Mouse (Mus musculus) hindbrain, postnatal 0 days (tissue): ENCODE results near the gene Lat2. TPM values are rescaled to one million over a fixed set of nuclear protein-coding genes. Genes with fewer than 3 reads are reported as not detected.

Source experiments
- ATAC-seq: fragments of 200-750 bp; cut with Nextera tagmentation; 2 replicates; pipeline ENCODE4 v1.8.0; 2017; ENCODE audit warnings: mild to moderate bottlenecking, moderate TSS enrichment, moderate library complexity
- DNase-seq: peaks from one replicate; pipeline ENCODE4 v3.0.0-alpha.2; 2015; ENCODE audit warnings: low spot score
- H3K27ac ChIP-seq: fragments of 300-500 bp; sonication (generic); 2 replicates; pipeline ENCODE4 v1.5.1; 2014; ENCODE audit warnings: mild to moderate bottlenecking
- H3K27me3 ChIP-seq: fragments of 300-500 bp; sonication (generic); 2 replicates; pipeline ENCODE4 v1.6.1; 2014; ENCODE audit warnings: low read length, mixed read lengths; ENCODE audit not compliant: insufficient read depth
- H3K36me3 ChIP-seq: fragments of 300-500 bp; sonication (generic); 2 replicates; pipeline ENCODE4 v1.6.1; 2014; ENCODE audit warnings: low read length, mixed read lengths; ENCODE audit not compliant: insufficient read depth
- H3K4me1 ChIP-seq: fragments of 300-500 bp; sonication (generic); 2 replicates; pipeline ENCODE4 v1.6.1; 2014; ENCODE audit warnings: antibody characterized with exemption, low read length, mixed read lengths; ENCODE audit not compliant: insufficient read depth
- H3K4me2 ChIP-seq: fragments of 300-500 bp; sonication (generic); 2 replicates; pipeline ENCODE4 v1.6.1; 2014; ENCODE audit warnings: low read depth, mild to moderate bottlenecking, low read length, moderate library complexity, mixed read lengths
- H3K4me3 ChIP-seq: fragments of 300-500 bp; sonication (generic); 2 replicates; pipeline ENCODE4 v1.5.1; 2014; ENCODE audit warnings: low read length
- H3K9ac ChIP-seq: fragments of 300-500 bp; sonication (generic); replicated peaks from 2 replicates; pipeline ENCODE4 v1.6.1; 2014; ENCODE audit warnings: mild to moderate bottlenecking, low read length, moderate library complexity, mixed read lengths
- H3K9me3 ChIP-seq: fragments of 300-500 bp; sonication (generic); 2 replicates; pipeline ENCODE4 v1.6.1; 2016; ENCODE audit warnings: low read length, mixed read lengths
- CTCF ChIP-seq: IDR thresholded peaks from 2 replicates; pipeline ENCODE4 v1.5.1; 2016; ENCODE audit warnings: antibody characterized with exemption, control low read depth, low read depth
- WGBS: fragments of 180-500 bp; shearing (Covaris S2); extraction: QIAGEN DNeasy Blood & Tissue Kit; methylation state at CpG from one replicate; pipeline ENCODE4 v1.1.7; 2014; 5-methylcytosine and 5-hydroxymethylcytosine counted together
- polyA plus RNA-seq: library from polyadenylated mRNA; unstranded; fragments of >200 nt; fragmentation: Nextera tagmentation; extraction: Ambion mirVana; gene quantifications from 2 replicates; pipeline ENCODE4 v1.2.1, GENCODE M21; 2015
- total RNA-seq: library from RNA; depleted of rRNA; stranded (reverse); fragments of >200 nt; gene quantifications from 2 replicates; pipeline ENCODE4 v1.2.3, GENCODE M21; 2014

The Lat2 gene
- total and polyA plus RNA-seq, 2 experiments from 2014 or later, result 2.8 to 4.8 TPM

DNA sequence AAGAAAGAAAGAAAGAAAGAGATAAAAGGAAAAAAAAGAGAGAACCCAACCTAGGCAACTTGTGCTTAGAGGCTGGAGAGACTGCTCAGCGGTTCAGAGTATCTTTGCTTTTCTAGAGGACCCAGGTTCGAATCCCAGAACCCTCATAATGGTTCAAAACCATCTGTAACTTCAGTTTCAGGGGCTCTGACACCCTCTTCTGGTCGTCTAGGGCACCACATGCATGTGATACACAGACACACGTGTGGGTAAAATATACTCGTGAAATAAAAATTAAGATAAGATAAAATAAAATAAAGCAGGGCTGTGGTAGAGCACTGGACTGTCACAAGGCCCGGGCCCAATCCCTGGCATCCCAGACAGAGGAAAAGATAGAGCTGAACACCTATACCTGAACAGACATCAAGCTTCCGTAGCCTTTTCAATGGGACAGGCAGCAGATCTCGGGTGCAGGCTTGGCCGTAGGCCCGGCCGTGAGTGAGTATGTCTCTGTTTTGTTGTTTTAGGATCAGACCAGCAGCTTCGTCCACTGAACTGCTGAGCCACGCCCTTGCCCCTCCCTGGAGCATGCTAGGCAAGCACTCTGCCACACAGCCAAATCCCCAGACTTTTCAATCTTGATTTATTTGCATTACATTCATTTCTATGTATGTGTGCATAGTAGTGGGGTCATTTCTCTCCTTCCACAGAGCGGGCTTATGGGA, 38.2 kb downstream of the Lat2 start:
- no peak for TF ChIP-seq CTCF
- Histone ChIP-seq H3K4me1 (0 out of 2 replicates have a peak, but pooled peaks cover 7% of the 10 kb centered on the region), H3K4me2 (no peak overlapping the region), H3K9ac (no peak overlapping the region), H3K27ac (no peak overlapping the region), H3K36me3 (no peaks in the 10 kb centered on the region), H3K27me3 (no peaks in the 10 kb centered on the region), H3K9me3 (no peaks in the 10 kb centered on the region), H3K4me3 (no peak overlapping the region)
- ATAC-seq (no peak), DNase-seq (no peak)
- WGBS, result 78% methylated on average over 14 of the region's 14 CpGs

- Histone ChIP-seq H3K27ac (no peak overlapping the region), H3K4me1 (0 out of 2 replicates have a peak, but pooled peaks cover 7% of the 10 kb centered on the region), H3K9me3 (no peaks in the 10 kb centered on the region), H3K4me2 (no peak overlapping the region), H3K4me3 (no peak overlapping the region), H3K36me3 (no peaks in the 10 kb centered on the region), H3K27me3 (no peaks in the 10 kb centered on the region), H3K9ac (no peak overlapping the region)
- WGBS, result 97% methylated on average over 5 of the region's 5 CpGs
- DNase-seq (no peak), ATAC-seq (no peak)
- no peak for TF ChIP-seq CTCF
These were observed 39.0 kb downstream of the Lat2 start for GRCm38 (mm10) chr5:134575833-134576232.

DNA sequence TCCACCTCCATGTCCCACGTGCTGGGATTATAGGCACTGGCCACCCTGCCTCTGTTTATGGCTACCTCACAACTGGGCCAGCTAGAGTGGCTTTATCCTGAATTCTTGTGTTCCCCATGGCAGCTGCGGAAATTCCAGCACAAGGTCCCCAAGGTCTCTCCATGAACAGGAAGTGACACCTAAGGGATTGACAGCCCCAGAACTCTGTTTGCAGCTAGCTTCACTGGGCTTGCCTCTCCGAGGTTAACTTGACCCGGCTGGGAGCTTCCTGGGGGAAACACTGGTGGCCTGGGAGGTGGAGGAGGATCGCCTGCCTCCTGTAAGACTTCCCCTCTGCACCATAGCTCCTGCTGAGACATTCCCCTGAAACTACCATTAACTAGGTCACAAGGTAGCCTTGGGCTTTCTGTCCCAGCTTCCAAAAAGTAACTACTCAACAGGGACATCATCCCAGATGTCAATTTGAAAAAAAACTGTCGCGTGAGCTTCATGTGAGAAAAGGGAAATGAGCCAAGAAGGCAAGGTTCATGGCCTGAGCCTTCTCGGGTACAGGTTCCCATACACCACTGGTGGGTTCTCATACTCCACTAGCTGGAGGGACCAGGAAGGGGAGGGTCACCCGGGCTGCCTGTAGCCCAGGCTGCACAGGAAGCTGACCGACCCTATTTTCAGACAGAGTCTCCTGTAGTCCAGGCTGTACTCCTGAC, 42.2 kb downstream of the Lat2 start:
- DNase-seq, result no peak
- Histone ChIP-seq H3K4me2 (peak overlapping the region; percentile 79), H3K9ac (peak overlapping the region; percentile 51; the same call in 1 of the 2 replicates), H3K4me3 (peak overlapping the region; percentile 43), H3K4me1 (0 out of 2 replicates have a peak, but pooled peaks cover 7% of the 10 kb centered on the region), H3K27me3 (no peaks in the 10 kb centered on the region), H3K9me3 (no peaks in the 10 kb centered on the region), H3K36me3 (no peaks in the 10 kb centered on the region), H3K27ac (peak overlapping the region; percentile 17; the same call in 1 of the 2 replicates)
- 40% methylated on average over 10 of the region's 10 CpGs for WGBS
- TF ChIP-seq CTCF, result no peak
- 0 out of 2 replicates have a peak, but pooled peaks have one; percentile 18 for ATAC-seq

GRCm38 (mm10) chr5:134571730-134572507, 42.9 kb downstream of the Lat2 start:
- Histone ChIP-seq H3K4me3 (peak overlapping the region; percentile 43), H3K27me3 (no peaks in the 10 kb centered on the region), H3K36me3 (no peaks in the 10 kb centered on the region), H3K9me3 (no peaks in the 10 kb centered on the region), H3K27ac (peak overlapping the region; percentile 45; the same call in 1 of the 2 replicates), H3K4me2 (peak overlapping the region; percentile 79), H3K9ac (peak overlapping the region; percentile 51), H3K4me1 (0 out of 2 replicates have a peak, but pooled peaks cover 7% of the 10 kb centered on the region)
- ATAC-seq (peak; percentile 84; the same call in 1 of the 2 replicates), DNase-seq (peak; percentile 90)
- 2% methylated on average over 23 of the region's 23 CpGs for WGBS
- no peak for TF ChIP-seq CTCF

DNA sequence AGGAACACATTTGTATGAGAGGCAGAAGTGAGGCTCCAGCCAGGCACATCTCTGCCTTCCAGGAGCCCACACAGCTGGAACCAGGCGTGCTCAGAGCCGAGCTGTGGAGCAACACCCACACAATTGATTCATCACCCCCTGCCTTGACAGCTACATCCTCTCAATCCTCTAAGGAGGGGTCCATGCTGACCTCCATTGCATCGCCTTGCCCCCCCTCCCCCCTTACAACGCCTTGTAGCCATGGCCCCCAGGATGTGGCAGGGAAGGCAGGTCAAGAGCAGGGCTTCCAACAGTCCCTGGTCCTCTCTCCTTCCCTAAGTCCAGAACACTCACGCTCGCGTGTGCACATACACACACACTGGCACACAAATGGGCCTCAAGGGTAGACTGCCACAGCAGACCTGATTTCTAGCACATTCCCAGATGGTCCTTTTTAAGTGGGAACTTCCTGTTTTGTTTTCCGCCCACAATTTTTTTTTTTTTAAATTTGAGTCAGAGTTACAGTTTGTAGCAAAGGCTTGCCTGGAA, 45.8 kb downstream of the Lat2 start:
- no peak for TF ChIP-seq CTCF
- DNase-seq (no peak), ATAC-seq (no peak)
- Histone ChIP-seq H3K4me1 (0 out of 2 replicates have a peak, but pooled peaks cover 7% of the 10 kb centered on the region), H3K4me2 (no peak overlapping the region), H3K27me3 (no peaks in the 10 kb centered on the region), H3K27ac (no peak overlapping the region), H3K9me3 (no peaks in the 10 kb centered on the region), H3K9ac (no peak overlapping the region), H3K36me3 (no peaks in the 10 kb centered on the region), H3K4me3 (no peak overlapping the region)
- WGBS, result 55% methylated on average over 8 of the region's 8 CpGs

DNA sequence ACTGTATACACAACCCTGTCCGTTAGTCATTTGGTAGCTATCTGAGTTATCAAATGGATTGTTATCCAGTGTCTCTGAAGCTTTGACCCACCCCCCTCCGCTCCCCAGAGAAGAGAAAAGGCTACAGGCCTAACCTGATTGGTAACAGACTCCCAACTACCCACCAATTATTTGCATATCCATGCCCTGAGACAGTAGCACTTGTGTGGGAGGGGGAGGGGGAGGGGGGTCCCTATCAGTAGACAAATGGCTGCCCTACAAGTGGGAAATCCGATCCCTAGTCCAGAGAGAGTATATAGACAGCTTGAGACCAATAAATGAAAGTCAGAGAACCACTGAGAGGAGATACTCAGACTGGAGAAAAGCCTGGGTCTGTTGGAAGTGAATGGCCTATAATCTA, 46.8 kb downstream of the Lat2 start:
- H3K4me3 ChIP-seq, result no peak overlapping the region
- H3K9me3 ChIP-seq, result no peaks in the 10 kb centered on the region
- no peak overlapping the region for H3K4me2 ChIP-seq
- no peaks in the 10 kb centered on the region for H3K36me3 ChIP-seq
- H3K27ac ChIP-seq, result no peak overlapping the region
- ATAC-seq (no peak), DNase-seq (no peak)
- 74% methylated on average over 3 of the region's 3 CpGs for WGBS
- no peak overlapping the region for H3K9ac ChIP-seq
- H3K4me1 ChIP-seq, result 0 out of 2 replicates have a peak, but pooled peaks cover 7% of the 10 kb centered on the region
- TF ChIP-seq CTCF, result no peak
- no peaks in the 10 kb centered on the region for H3K27me3 ChIP-seq
